Mouse (Mus musculus) intestine, embryonic 14.5 days (tissue): ENCODE measurements around the gene Omt2b. TPM values are rescaled to one million over a fixed set of nuclear protein-coding genes. Genes with fewer than 3 reads are reported as not detected.
"Not testable (repeated sequence)": the region's sequence is repeated elsewhere in the genome, so short reads cannot be mapped to it uniquely, and the experiment has no call there.

ENCODE experiments used
- ATAC-seq: fragments of 200-750 bp; cut with Nextera tagmentation; replicated peaks from 2 replicates; pipeline ENCODE4 v1.8.0; 2017; ENCODE audit warnings: low read depth, moderate number of reproducible peaks, moderate TSS enrichment, moderate library complexity; ENCODE audit not compliant: low FRiP score, low TSS enrichment
- DNase-seq: peaks from one replicate; pipeline ENCODE4 v3.0.0-alpha.2; 2018; ENCODE audit warnings: low spot score
- H3K27ac ChIP-seq: fragments of 300-500 bp; sonication (generic); 2 replicates; pipeline ENCODE4 v1.5.1; 2014; ENCODE audit warnings: low read depth, mild to moderate bottlenecking, control low read depth
- H3K27me3 ChIP-seq: fragments of 300-500 bp; sonication (generic); replicated peaks from 2 replicates; pipeline ENCODE4 v1.6.1; 2014; ENCODE audit warnings: low read length, control low read depth; ENCODE audit not compliant: control insufficient read depth, insufficient read depth
- H3K36me3 ChIP-seq: fragments of 300-500 bp; sonication (generic); 2 replicates; pipeline ENCODE4 v1.6.1; 2014; ENCODE audit warnings: low read length, control low read depth; ENCODE audit not compliant: control insufficient read depth, insufficient read depth
- H3K4me1 ChIP-seq: fragments of 300-500 bp; sonication (generic); replicated peaks from 2 replicates; pipeline ENCODE4 v1.6.1; 2014; ENCODE audit warnings: low read length, control low read depth, mixed read lengths; ENCODE audit not compliant: control insufficient read depth, insufficient read depth
- H3K4me2 ChIP-seq: fragments of 300-500 bp; sonication (generic); 2 replicates; pipeline ENCODE4 v1.6.1; 2014; ENCODE audit warnings: low read length
- H3K4me3 ChIP-seq: fragments of 300-500 bp; sonication (generic); 2 replicates; pipeline ENCODE4 v1.5.1; 2014; ENCODE audit warnings: low read depth, low read length, control low read depth, mixed read lengths
- H3K9ac ChIP-seq: fragments of 300-500 bp; sonication (generic); 2 replicates; pipeline ENCODE4 v1.6.1; 2014; ENCODE audit warnings: mild to moderate bottlenecking, low read length
- H3K9me3 ChIP-seq: fragments of 300-500 bp; sonication (generic); 2 replicates; pipeline ENCODE4 v1.6.1; 2016; ENCODE audit warnings: low read length, control low read depth; ENCODE audit not compliant: control insufficient read depth
- WGBS: fragments of 180-500 bp; shearing (Covaris S2); extraction: QIAGEN DNeasy Blood & Tissue Kit; methylation state at CpG from one replicate; pipeline ENCODE4 v1.1.7; 2014; 5-methylcytosine and 5-hydroxymethylcytosine counted together
- polyA plus RNA-seq: library from polyadenylated mRNA; unstranded; fragments of >200 nt; fragmentation: Nextera tagmentation; extraction: Ambion mirVana; gene quantifications from 2 replicates; pipeline ENCODE4 v1.2.1, GENCODE M21; 2014

The Omt2b gene
- polyA plus RNA-seq, 1 experiment from 2014 or later: not detected

GRCm38 (mm10) chr9:78359750-78360483, 32.5 kb downstream of the Omt2b start:
- Histone ChIP-seq H3K4me3 (no peak overlapping the region), H3K4me2 (no peak overlapping the region), H3K36me3 (no peaks in the 10 kb centered on the region), H3K9me3 (no peaks in the 10 kb centered on the region), H3K4me1 (no peaks in the 10 kb centered on the region), H3K9ac (no peak overlapping the region), H3K27me3 (no peaks in the 10 kb centered on the region), H3K27ac (no peak overlapping the region)
- DNase-seq: no peak
- WGBS: 79% methylated on average over 6 of the region's 6 CpGs
- ATAC-seq: no peak

DNA sequence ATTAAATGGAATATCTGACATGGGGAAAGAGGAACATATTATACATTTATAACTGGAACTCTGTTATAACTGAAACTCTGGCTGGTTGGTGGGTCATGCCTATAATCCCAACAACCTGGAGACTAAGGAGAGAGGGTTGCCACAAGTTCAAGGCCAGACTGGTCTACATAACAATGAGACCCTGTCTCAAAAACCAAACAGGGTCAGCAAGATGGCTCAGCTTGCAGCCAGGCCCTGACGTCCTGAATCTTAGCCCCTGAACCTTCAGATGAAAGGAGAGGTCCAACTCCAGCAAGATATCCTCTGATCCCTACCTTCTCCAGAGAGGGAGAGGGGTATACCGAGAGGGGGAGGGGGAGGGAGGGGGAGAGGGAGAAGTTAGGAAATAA, 33.1 kb downstream of the Omt2b start:
- Histone ChIP-seq H3K27ac (no peak overlapping the region), H3K4me3 (no peak overlapping the region), H3K27me3 (no peaks in the 10 kb centered on the region), H3K9ac (no peak overlapping the region), H3K4me2 (no peak overlapping the region), H3K4me1 (no peaks in the 10 kb centered on the region), H3K36me3 (no peaks in the 10 kb centered on the region), H3K9me3 (no peaks in the 10 kb centered on the region)
- 42% methylated on average over 2 of the region's 2 CpGs for WGBS
- DNase-seq (no peak), ATAC-seq (no peak)

GRCm38 (mm10) chr9:78363374-78363773, 36.0 kb downstream of the Omt2b start:
- no peaks in the 10 kb centered on the region for H3K27me3 ChIP-seq
- no peak overlapping the region for H3K27ac ChIP-seq
- H3K9me3 ChIP-seq: no peaks in the 10 kb centered on the region
- no peaks in the 10 kb centered on the region for H3K36me3 ChIP-seq
- no peak overlapping the region for H3K4me3 ChIP-seq
- ATAC-seq: no peak
- 59% methylated on average over 6 of the region's 6 CpGs for WGBS
- no peak overlapping the region for H3K4me2 ChIP-seq
- no peak overlapping the region for H3K9ac ChIP-seq
- H3K4me1 ChIP-seq: no peaks in the 10 kb centered on the region
- no peak for DNase-seq

DNA sequence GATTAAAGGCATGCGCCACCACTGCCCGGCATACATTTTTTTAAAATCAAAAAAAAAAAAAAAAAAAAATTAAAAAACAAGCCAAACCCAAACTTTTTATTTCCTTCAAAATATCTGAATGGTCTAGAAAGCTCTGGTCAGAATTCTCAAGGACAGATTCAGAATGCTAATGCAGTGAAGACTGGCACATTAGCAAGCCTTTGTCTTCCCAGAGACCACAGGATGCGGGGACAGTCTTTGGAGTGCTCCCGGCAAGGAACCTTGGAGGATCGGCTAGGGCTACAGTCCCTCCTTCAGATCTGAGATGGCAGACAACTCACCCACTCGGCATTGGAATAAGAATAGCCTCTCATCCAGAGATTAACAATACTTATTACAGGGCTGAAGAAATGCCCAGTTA, 37.3 kb downstream of the Omt2b start:
- H3K36me3 ChIP-seq: no peaks in the 10 kb centered on the region
- no peak overlapping the region for H3K27ac ChIP-seq
- no peak overlapping the region for H3K4me3 ChIP-seq
- H3K27me3 ChIP-seq: no peaks in the 10 kb centered on the region
- no peak overlapping the region for H3K4me2 ChIP-seq
- DNase-seq (no peak), ATAC-seq (no peak)
- 92% methylated on average over 6 of the region's 6 CpGs for WGBS
- H3K9ac ChIP-seq: no peak overlapping the region
- no peaks in the 10 kb centered on the region for H3K4me1 ChIP-seq
- no peaks in the 10 kb centered on the region for H3K9me3 ChIP-seq

DNA sequence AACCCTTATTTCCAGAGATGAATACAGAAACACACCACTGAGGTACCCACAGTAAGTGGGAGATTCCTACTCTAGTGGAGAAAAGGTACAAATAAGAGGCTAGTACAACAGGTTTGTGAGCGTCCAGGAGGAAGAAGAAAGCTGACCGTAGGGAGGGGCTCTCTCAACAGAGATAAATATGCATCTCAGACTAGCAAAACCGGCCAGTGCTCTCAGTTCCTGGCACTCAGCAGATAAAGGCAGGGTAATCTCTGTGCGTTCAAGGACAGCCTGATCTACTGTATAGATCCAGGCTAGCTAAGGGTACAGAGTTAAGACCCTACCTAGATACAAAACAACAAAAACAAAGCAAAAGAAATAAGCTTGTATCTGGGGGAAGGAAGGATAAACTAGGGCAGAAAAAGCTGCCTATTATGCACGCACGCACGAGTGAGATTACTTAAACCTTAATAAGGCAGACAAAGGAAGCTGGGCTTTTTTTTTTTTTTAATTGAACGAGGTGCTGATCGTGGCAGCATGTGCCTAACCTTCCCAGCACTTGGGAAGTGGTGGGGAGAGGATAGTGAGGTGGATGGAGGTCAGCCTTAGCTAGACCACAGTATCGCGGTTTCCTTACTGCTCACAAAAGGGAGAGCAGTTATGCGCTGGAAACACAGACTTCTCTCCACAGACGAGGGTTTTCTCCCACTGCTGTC, 38.6 kb downstream of the Omt2b start:
- Histone ChIP-seq H3K4me2 (no peak overlapping the region), H3K9ac (no peak overlapping the region), H3K9me3 (no peaks in the 10 kb centered on the region), H3K27me3 (no peaks in the 10 kb centered on the region), H3K36me3 (no peaks in the 10 kb centered on the region), H3K27ac (no peak overlapping the region), H3K4me3 (no peak overlapping the region), H3K4me1 (no peaks in the 10 kb centered on the region)
- DNase-seq (no peak), ATAC-seq (no peak)
- 72% methylated on average over 13 of the region's 13 CpGs for WGBS

GRCm38 (mm10) chr9:78367959-78368358, 40.6 kb downstream of the Omt2b start, which contains the start of gene Dppa5a:
Gene Dppa5a (minus strand): TSS chr9:78368177.
- H3K36me3 ChIP-seq, H3K27me3 ChIP-seq, ATAC-seq, H3K4me1 ChIP-seq, H3K9ac ChIP-seq, H3K27ac ChIP-seq, H3K4me3 ChIP-seq, H3K9me3 ChIP-seq, DNase-seq, H3K4me2 ChIP-seq: not testable (repeated sequence)
- 91% methylated on average over 16 of the region's 16 CpGs for WGBS

DNA sequence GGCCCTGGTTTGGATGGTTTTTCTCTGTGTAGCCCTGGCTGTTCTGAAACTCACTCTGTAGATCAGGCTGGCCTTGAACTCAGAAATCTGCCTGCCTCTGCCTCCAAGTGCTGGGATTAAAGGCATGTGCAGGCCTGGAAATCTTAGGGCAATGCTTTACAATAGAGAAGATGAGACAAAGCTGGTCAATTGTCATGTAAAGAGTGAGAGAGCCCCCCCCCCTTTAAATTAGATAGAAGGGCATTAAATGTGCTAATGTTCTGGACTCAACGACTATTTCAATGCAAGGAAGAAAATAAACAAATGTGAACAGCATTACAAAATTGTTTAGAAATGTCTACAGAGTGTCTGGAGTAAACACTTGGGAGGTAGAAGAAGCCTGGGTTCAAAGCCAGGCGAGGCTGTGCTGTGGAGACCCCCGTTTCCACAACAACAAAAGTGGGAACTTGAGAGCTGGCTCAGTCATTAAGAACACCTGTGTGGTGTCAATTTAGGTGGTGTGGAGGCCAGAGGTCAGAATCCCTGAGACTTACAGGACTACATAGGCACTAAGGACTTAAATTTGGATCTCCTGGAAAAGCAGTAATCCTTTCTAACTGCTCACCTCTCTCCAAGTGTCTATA, 41.4 kb downstream of the Omt2b start:
- H3K9ac ChIP-seq: no peak overlapping the region
- ATAC-seq: no peak
- no peaks in the 10 kb centered on the region for H3K9me3 ChIP-seq
- H3K27me3 ChIP-seq: no peaks in the 10 kb centered on the region
- no peak overlapping the region for H3K27ac ChIP-seq
- DNase-seq: no peak
- no peaks in the 10 kb centered on the region for H3K36me3 ChIP-seq
- H3K4me3 ChIP-seq: no peak overlapping the region
- no peaks in the 10 kb centered on the region for H3K4me1 ChIP-seq
- no peak overlapping the region for H3K4me2 ChIP-seq
- 71% methylated on average over 3 of the region's 3 CpGs for WGBS

- WGBS: 89% methylated on average over 2 of the region's 2 CpGs
- Histone ChIP-seq H3K4me2 (no peak overlapping the region), H3K9me3 (no peaks in the 10 kb centered on the region), H3K4me1 (no peaks in the 10 kb centered on the region), H3K27me3 (no peaks in the 10 kb centered on the region), H3K36me3 (no peaks in the 10 kb centered on the region), H3K27ac (no peak overlapping the region), H3K9ac (no peak overlapping the region), H3K4me3 (no peak overlapping the region)
- DNase-seq (no peak), ATAC-seq (no peak)
These were observed 42.0 kb downstream of the Omt2b start for GRCm38 (mm10) chr9:78369349-78369748.
